Mouse (Mus musculus) lung, adult 2 months (tissue): ENCODE measurements around the gene Ciao2a.

Experiments used
- CTCF ChIP-seq: fragments of 200-500 bp; IDR thresholded peaks from 2 replicates; pipeline ENCODE4 v1.5.1; 2011; ENCODE audit warnings: mild to moderate bottlenecking, low read length, control low read depth; ENCODE audit not compliant: insufficient read depth
- POLR2A ChIP-seq: fragments of 200-500 bp; IDR thresholded peaks from 2 replicates; pipeline ENCODE4 v1.6.1; 2011; ENCODE audit warnings: low read depth, mild to moderate bottlenecking, control low read depth, low read length, borderline replicate concordance; ENCODE audit errors: extremely low read depth

DNA sequence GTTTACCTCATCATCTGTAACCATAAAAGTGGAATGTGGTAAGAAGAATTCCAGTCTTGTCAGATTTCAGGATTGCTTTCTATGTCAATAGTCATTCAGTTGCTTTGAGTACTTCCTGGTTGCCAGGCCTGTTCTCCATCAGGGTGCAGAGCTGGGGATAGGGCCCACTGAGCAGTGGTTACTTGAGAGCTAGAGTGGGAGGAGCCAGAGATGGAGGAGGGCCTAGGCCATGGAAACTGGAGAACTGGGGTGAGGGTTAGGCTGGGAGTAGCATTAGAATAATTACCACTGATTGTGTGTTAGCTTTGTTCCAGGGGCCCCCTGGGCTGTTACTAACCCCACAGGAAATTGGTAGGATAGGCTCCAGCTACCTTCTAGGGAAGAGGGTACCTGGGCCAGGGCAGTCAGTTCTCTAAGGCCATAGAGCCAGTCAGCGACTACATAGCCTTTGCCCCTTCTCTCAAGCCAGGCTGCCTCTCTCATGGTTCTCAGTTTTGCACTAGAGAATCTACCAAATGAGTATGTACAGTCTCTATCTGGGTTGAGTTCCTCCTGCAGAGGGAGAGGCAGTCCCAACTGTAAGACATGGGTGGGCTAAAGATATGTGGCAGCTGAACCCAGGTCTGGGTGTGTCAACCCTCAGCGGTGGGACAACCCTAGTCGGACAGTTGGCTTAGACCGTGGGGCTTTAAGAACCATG is 54.9 kb downstream of the Ciao2a start:
- TF ChIP-seq CTCF (no peak), POLR2A (no peak)
